In the genomic region with DNA sequence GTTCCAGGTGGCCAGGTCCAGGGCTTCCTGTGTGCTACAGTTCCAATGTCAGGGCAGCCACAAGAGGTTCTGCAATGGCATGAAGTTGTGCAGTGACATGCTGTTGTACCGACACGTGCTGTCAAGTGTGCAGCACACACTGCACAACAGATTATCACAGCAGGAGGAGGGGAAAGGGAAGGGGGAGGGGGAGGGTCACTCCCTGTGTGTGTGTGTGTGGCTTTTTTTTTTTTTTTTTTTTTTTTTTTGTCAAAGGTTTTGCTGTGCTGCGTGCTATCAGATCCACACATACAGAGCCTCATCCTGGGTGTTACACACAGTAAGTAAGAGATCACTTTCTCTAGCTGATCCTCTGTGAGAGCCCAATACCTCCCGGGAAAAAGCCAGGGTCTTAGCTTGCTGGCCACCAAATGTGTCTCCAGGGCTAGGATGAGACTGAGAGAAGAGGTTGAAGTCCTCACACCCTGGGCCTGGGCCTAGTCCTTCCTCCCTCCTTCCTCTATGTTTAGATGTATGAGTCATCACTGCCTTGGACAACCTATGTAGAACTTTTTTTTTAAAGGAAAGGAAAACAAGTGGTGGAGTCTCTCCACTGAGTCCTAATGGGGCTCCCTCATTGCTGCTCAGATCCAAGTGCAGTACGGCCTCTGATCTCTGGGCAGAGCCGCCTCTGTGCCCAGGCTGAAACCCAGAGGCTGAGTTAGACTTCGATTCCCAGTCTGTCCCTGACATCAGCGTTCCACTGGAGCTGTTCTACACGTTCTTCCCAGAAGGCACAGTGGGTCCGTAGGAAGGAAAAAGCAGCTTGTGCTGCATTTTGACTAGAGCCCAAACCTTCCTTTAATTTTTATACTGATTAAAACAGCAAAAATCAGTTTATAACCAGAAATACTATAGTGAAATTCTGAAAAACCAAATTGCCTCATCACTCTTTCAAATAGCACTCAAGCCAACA, we compare ENCODE assay signal across 12 mouse cellular contexts.
DNase-seq lines count a peak whose midpoint lies in the region; ATAC-seq and TF ChIP-seq lines count a peak whose summit lies in the region.
"Had no signal": no experiment of that assay in that cellular context is flagged by ENCODE, and none has a peak within 500 bp of the region (broad histone marks: within the 10 kb centered on the region; RNA-seq: fewer than 3 reads in every experiment).

No protein-coding gene starts in this region.

- H3K9ac ChIP-seq in neural tube, embryonic 11.5 days (ENCODE audit: low read length), result no peak overlapping the region
- no peak overlapping the region for H3K9ac ChIP-seq in neural tube, embryonic 15.5 days (replicated peaks)
- H3K9ac ChIP-seq in stomach, postnatal 0 days (ENCODE audit: low read length), result no peak overlapping the region
- H3K9ac ChIP-seq: limb, embryonic 12.5 days had no signal

- no peaks in the 10 kb centered on the region for H3K9me3 ChIP-seq in neural tube, embryonic 11.5 days (ENCODE audit: control insufficient read depth, low read length)
- no peaks in the 10 kb centered on the region for H3K9me3 ChIP-seq in neural tube, embryonic 15.5 days (replicated peaks)
- H3K9me3 ChIP-seq in stomach, postnatal 0 days (ENCODE audit: control insufficient read depth, low read length), result no peaks in the 10 kb centered on the region
- H3K9me3 ChIP-seq: limb, embryonic 12.5 days had no signal

- peaks cover 25% of the 10 kb centered on the region for H3K4me1 ChIP-seq in cerebellum, adult 2 months (ENCODE audit: control insufficient read depth, insufficient read depth, low read length)
- H3K4me1 ChIP-seq in kidney, adult 2 months (ENCODE audit: control insufficient read depth, insufficient read depth, low read length), result no peaks in the 10 kb centered on the region
- H3K4me1 ChIP-seq in neural tube, embryonic 11.5 days (ENCODE audit: control insufficient read depth, insufficient read depth, low read length), result peaks cover 12% of the 10 kb centered on the region; the same call in 1 of the 2 replicates
- H3K4me1 ChIP-seq in neural tube, embryonic 15.5 days, result peaks cover 12% of the 10 kb centered on the region; the same call in 1 of the 2 replicates
- no peaks in the 10 kb centered on the region for H3K4me1 ChIP-seq in stomach, postnatal 0 days (replicated peaks; ENCODE audit: control insufficient read depth, insufficient read depth)

- TF ChIP-seq EP300 in stomach, postnatal 0 days (optimal IDR thresholded peaks at IDR 0.05), result no peak

- 54% methylated on average over 10 of the region's 10 CpGs for WGBS in cerebellum, adult 2 months
- WGBS in kidney, adult 2 months, result 78% methylated on average over 10 of the region's 10 CpGs
- 80% methylated on average over 10 of the region's 10 CpGs for WGBS in neural tube, embryonic 11.5 days
- 74% methylated on average over 10 of the region's 10 CpGs for WGBS in neural tube, embryonic 15.5 days
- WGBS in stomach, postnatal 0 days, result 88% methylated on average over 10 of the region's 10 CpGs

- no peak for ATAC-seq in neural tube, embryonic 11.5 days (ENCODE audit: insufficient read depth, low FRiP score, low TSS enrichment)
- no peak for ATAC-seq in neural tube, embryonic 15.5 days (ENCODE audit: low FRiP score)
- peak; percentile 32; the same call in 1 of the 2 replicates for ATAC-seq in stomach, postnatal 0 days (ENCODE audit: low FRiP score, low TSS enrichment)

- TF ChIP-seq POLR2A in cerebellum, adult 2 months (IDR thresholded peaks at IDR 0.05; ENCODE audit: borderline replicate concordance, insufficient read depth, low read length), result no peak
- no peak for TF ChIP-seq POLR2A in kidney, adult 2 months (IDR thresholded peaks at IDR 0.05; ENCODE audit: low read depth, low read length)

- peak; percentile 56 to 66 for DNase-seq in cerebellum, adult 2 months
- no peak for DNase-seq in cerebellum, adult 11 months
- DNase-seq in kidney, adult 2 months, result peak; percentile 18
- DNase-seq in kidney, postnatal 4 days, result no peak
- no peak for DNase-seq in neural tube, embryonic 11.5 days (ENCODE audit: low spot score)
- DNase-seq in stomach, postnatal 0 days (ENCODE audit: low spot score), result no peak
- no peak for DNase-seq in left cerebral cortex, adult 11 months (ENCODE audit: low spot score)
- DNase-seq: kidney, adult 11 months; layer of hippocampus, adult 9-11 months; thymus, adult 18-20 months had no signal

- no peak for TF ChIP-seq CTCF in cerebellum, adult 2 months (IDR thresholded peaks at IDR 0.05; ENCODE audit: borderline replicate concordance, insufficient read depth, low read depth, low read length)
- no peak for TF ChIP-seq CTCF in kidney, adult 2 months (conservative IDR thresholded peaks at IDR 0.05; ENCODE audit: insufficient read depth, insufficient read length, low read depth, low read length)
- no peak for TF ChIP-seq CTCF in stomach, postnatal 0 days (IDR thresholded peaks at IDR 0.05; ENCODE audit: low read depth)

- H3K36me3 ChIP-seq in kidney, adult 2 months (ENCODE audit: control insufficient read depth, insufficient read depth, low read length), result no peaks in the 10 kb centered on the region
- no peaks in the 10 kb centered on the region for H3K36me3 ChIP-seq in neural tube, embryonic 11.5 days (ENCODE audit: control insufficient read depth, insufficient read depth, low read length)
- H3K36me3 ChIP-seq in neural tube, embryonic 15.5 days, result no peaks in the 10 kb centered on the region
- H3K36me3 ChIP-seq in stomach, postnatal 0 days (ENCODE audit: control insufficient read depth, insufficient read depth, low read length), result no peaks in the 10 kb centered on the region

- H3K27me3 ChIP-seq in cerebellum, adult 2 months (ENCODE audit: control insufficient read depth, insufficient read depth, low read length), result no peaks in the 10 kb centered on the region
- H3K27me3 ChIP-seq in kidney, adult 2 months (replicated peaks; ENCODE audit: control insufficient read depth, insufficient read depth, low read length), result no peaks in the 10 kb centered on the region
- no peaks in the 10 kb centered on the region for H3K27me3 ChIP-seq in neural tube, embryonic 11.5 days (ENCODE audit: control insufficient read depth, insufficient read depth, low read length)
- H3K27me3 ChIP-seq in neural tube, embryonic 15.5 days (replicated peaks), result no peaks in the 10 kb centered on the region
- no peaks in the 10 kb centered on the region for H3K27me3 ChIP-seq in stomach, postnatal 0 days (ENCODE audit: control insufficient read depth, insufficient read depth, low read length)
- H3K27me3 ChIP-seq: limb, embryonic 12.5 days had no signal

- H3K27ac ChIP-seq in cerebellum, adult 2 months (ENCODE audit: insufficient read depth, low read length), result no peak overlapping the region
- H3K27ac ChIP-seq in kidney, adult 2 months (ENCODE audit: insufficient read depth, low read depth, low read length), result no peak overlapping the region
- 0 out of 2 replicates have a peak overlapping the region, but pooled peaks have one; percentile 15 for H3K27ac ChIP-seq in neural tube, embryonic 11.5 days (ENCODE audit: low read depth, low read length)
- H3K27ac ChIP-seq in neural tube, embryonic 15.5 days (replicated peaks), result no peak overlapping the region
- no peak overlapping the region for H3K27ac ChIP-seq in stomach, postnatal 0 days (replicated peaks)
- H3K27ac ChIP-seq: limb, embryonic 12.5 days had no signal

- H3K4me3 ChIP-seq in cerebellum, adult 2 months (replicated peaks; ENCODE audit: insufficient read depth, low read depth, low read length), result no peak overlapping the region
- H3K4me3 ChIP-seq in kidney, adult 2 months (ENCODE audit: insufficient read depth, low read depth, low read length), result no peak overlapping the region
- no peak overlapping the region for H3K4me3 ChIP-seq in neural tube, embryonic 11.5 days (ENCODE audit: low read depth, low read length)
- H3K4me3 ChIP-seq in neural tube, embryonic 15.5 days (replicated peaks), result no peak overlapping the region
- H3K4me3 ChIP-seq in stomach, postnatal 0 days (ENCODE audit: low read depth, low read length), result no peak overlapping the region
- H3K4me3 ChIP-seq: limb, embryonic 12.5 days had no signal

- no peak overlapping the region for H3K4me2 ChIP-seq in neural tube, embryonic 11.5 days (ENCODE audit: low read depth)
- H3K4me2 ChIP-seq in neural tube, embryonic 15.5 days, result no peak overlapping the region
- no peak overlapping the region for H3K4me2 ChIP-seq in stomach, postnatal 0 days (replicated peaks; ENCODE audit: low read depth)
- H3K4me2 ChIP-seq: limb, embryonic 12.5 days had no signal

Comparison
In these comparisons a context has a peak if more than half of its experiments do, and no peak if none do; other contexts are left out.
1. DNase-seq: peak in cerebellum, adult 2 months (2 of 2) and kidney, adult 2 months (single experiment); none in cerebellum, adult 11 months (single experiment), kidney, postnatal 4 days (0 of 2), neural tube, embryonic 11.5 days (single experiment), stomach, postnatal 0 days (single experiment) and left cerebral cortex, adult 11 months (single experiment).